Mouse (Mus musculus): ENCODE results near the gene Olfr891. TPM values are rescaled to one million over a fixed set of nuclear protein-coding genes. Genes with fewer than 3 reads are reported as not detected.
"Not testable (repeated sequence)": the region's sequence is repeated elsewhere in the genome, so short reads cannot be mapped to it uniquely, and the experiment has no call there.

Gene Olfr891
- not detected in 2 replicates for polyA plus RNA-seq (2012; ENCODE audit: insufficient read depth, insufficient read length, missing spikeins)

DNA sequence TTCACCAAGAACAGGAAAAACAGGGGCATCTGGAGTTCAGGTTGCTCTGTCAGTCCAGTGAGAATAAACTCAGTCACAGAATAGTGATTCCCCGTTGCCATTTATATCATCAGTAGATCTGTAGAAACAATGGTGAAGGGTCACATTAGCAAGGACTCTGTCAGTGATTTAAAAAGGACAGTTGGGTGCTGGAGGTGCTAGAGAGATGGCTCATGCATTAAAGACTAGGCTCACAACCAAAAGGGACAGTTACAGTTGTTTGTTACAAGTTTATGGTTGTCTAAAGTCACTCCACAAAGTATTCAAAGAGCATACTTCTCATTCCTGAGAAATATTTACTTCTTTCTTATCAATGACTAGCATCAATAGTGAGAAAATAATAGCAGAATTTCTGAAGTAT is at the start of gene Olfr891:
Gene Olfr891, minus strand, starts transcription at position 101 of the 400 bp plus-strand sequence.
- Histone ChIP-seq H3K27ac (ENCODE audit: insufficient read depth, low read depth, low read length) (no peak within 1 kb of the TSS), H3K4me1 (ENCODE audit: control insufficient read depth, insufficient read depth, low read length) (no peaks in the 10 kb centered on the region), H3K4me3 (ENCODE audit: insufficient read depth, low read length) (no peak within 1 kb of the TSS)
- no peak for TF ChIP-seq POLR2A (IDR thresholded peaks at IDR 0.05; ENCODE audit: borderline replicate concordance, low read depth, low read length)
- TF ChIP-seq CTCF (IDR thresholded peaks at IDR 0.05; ENCODE audit: low read depth, low read length) = no peak

DNA sequence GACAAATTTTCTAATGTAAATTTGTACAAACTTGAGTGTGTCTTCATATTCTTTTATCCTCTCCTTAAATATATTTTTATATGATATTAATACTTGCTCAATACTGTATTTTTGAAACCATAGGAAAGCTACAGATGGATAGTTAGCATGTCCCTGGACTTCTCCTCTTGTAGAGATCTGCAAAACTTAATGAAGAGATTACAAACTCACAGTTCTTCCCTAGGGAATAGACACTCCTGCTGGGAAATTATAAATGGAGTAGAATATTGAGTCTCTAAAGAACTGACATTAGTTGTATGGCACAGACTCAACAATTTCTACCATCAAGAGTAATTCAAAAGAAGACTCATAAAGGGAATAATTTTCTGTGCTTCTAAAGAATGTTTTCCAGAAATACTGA is 37.1 kb upstream of the Olfr891 start, which contains the start of gene Olfr894:
Gene Olfr894, plus strand, starts transcription at position 301 of the 400 bp plus-strand sequence.
- Histone ChIP-seq H3K27ac (ENCODE audit: insufficient read depth, low read depth, low read length) (no peak within 1 kb of the TSS), H3K4me3 (ENCODE audit: insufficient read depth, low read length) (no peak within 1 kb of the TSS), H3K4me1 (ENCODE audit: control insufficient read depth, insufficient read depth, low read length) (no peaks in the 10 kb centered on the region)
- no peak for TF ChIP-seq POLR2A (IDR thresholded peaks at IDR 0.05; ENCODE audit: borderline replicate concordance, low read depth, low read length)

DNA sequence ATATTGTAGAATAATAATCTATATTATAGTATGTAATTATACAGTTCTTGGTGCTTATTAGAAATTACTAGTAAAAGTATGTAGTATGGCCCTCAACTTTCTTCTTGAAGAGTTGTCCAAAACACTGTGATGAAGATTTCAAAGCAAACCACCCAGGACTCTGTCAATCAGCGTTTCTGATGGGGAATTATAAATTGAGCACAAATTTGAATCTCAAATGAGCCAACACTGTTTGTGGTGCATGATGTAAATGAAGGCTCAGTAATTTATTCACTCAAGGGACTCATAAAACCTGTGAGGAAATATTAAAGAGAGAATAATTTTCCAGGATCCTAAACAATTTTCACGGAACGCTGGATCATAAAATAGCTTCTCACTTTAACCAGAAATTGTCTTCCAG is 27.4 kb upstream of the Olfr891 start, which contains the start of gene Olfr893:
Gene Olfr893, plus strand, starts transcription at position 301 of the 400 bp plus-strand sequence.
- Histone ChIP-seq H3K4me1 (ENCODE audit: control insufficient read depth, insufficient read depth, low read length) (no peaks in the 10 kb centered on the region), H3K27ac (ENCODE audit: insufficient read depth, low read depth, low read length) (no peak within 1 kb of the TSS), H3K4me3 (ENCODE audit: insufficient read depth, low read length) (no peak within 1 kb of the TSS)
- TF ChIP-seq CTCF (IDR thresholded peaks at IDR 0.05; ENCODE audit: low read depth, low read length) (no peak), POLR2A (IDR thresholded peaks at IDR 0.05; ENCODE audit: borderline replicate concordance, low read depth, low read length) (no peak)

DNA sequence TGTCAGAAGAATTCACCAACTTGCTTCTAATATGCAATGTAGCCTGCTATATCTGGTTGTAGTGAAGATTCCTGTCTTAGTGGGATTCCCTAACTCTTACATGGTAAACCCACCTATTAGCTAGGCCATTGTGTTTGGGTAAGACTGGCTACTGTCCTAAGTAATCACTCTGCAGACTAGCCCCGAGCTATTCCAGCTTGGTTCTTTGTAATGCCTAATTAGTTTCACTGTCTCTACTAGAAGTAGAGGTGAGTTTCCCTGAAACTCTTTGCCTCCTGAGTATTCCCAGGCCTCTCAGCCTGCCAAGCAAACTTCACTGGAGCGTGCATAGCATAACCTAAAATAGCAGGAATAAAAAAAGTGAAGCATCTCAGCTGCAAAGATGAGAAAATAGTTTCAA is 12.3 kb downstream of the Olfr891 start:
- not testable (repeated sequence) for H3K4me1 ChIP-seq (ENCODE audit: control insufficient read depth, insufficient read depth, low read length); H3K4me3 ChIP-seq (ENCODE audit: insufficient read depth, low read length); H3K27ac ChIP-seq (ENCODE audit: insufficient read depth, low read depth, low read length)

DNA sequence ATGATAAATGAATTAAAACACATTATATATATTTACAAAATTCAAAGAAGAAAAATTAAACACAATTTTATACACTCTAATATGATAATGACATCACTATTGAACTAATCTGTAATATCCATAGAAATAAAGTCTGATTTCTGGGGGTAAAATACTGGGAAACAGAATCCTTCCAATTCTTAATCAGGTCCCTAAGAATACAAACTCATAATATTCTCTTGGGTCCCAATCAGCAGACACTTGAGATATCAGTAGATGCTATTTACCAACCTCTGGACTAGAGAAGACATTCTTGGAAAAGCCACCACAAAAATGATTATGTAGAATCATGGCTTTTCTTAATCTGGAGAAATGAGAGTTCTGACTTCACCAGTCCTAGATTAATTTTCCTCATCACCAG is 38.4 kb downstream of the Olfr891 start, which contains the start of gene Olfr890:
Gene Olfr890, plus strand, starts transcription at position 301 of the 400 bp plus-strand sequence.
- Histone ChIP-seq H3K4me3 (ENCODE audit: insufficient read depth, low read length) (no peak within 1 kb of the TSS), H3K27ac (ENCODE audit: insufficient read depth, low read depth, low read length) (no peak within 1 kb of the TSS), H3K4me1 (ENCODE audit: control insufficient read depth, insufficient read depth, low read length) (no peaks in the 10 kb centered on the region)
- TF ChIP-seq POLR2A (IDR thresholded peaks at IDR 0.05; ENCODE audit: borderline replicate concordance, low read depth, low read length) (no peak), CTCF (IDR thresholded peaks at IDR 0.05; ENCODE audit: low read depth, low read length) (no peak)

Other genes with a start within 250 kb of the Olfr891 start
- gene Olfr881, start 189.0 kb downstream of the Olfr891 start, polyA plus RNA-seq (2012; ENCODE audit: insufficient read depth, insufficient read length, missing spikeins) = not detected in 2 replicates
- gene Olfr883, start 155.0 kb downstream of the Olfr891 start, polyA plus RNA-seq (2012; ENCODE audit: insufficient read depth, insufficient read length, missing spikeins) = not detected in 2 replicates
- not detected in 2 replicates for gene Olfr884, start 134.3 kb downstream of the Olfr891 start, polyA plus RNA-seq (2012; ENCODE audit: insufficient read depth, insufficient read length, missing spikeins)
- gene Olfr885, start 119.5 kb downstream of the Olfr891 start, polyA plus RNA-seq (2012; ENCODE audit: insufficient read depth, insufficient read length, missing spikeins) = not detected in 2 replicates
- gene Olfr887, start 96.7 kb downstream of the Olfr891 start, polyA plus RNA-seq (2012; ENCODE audit: insufficient read depth, insufficient read length, missing spikeins) = not detected in 2 replicates
- gene Olfr888, start 72.7 kb downstream of the Olfr891 start, polyA plus RNA-seq (2012; ENCODE audit: insufficient read depth, insufficient read length, missing spikeins) = not detected in 2 replicates
- gene Olfr889, start 65.6 kb downstream of the Olfr891 start, polyA plus RNA-seq (2012; ENCODE audit: insufficient read depth, insufficient read length, missing spikeins) = not detected in 2 replicates
- gene Olfr890, start 38.3 kb downstream of the Olfr891 start, polyA plus RNA-seq (2012; ENCODE audit: insufficient read depth, insufficient read length, missing spikeins) = not detected in 2 replicates
- not detected in 2 replicates for gene Olfr893, start 27.5 kb upstream of the Olfr891 start, polyA plus RNA-seq (2012; ENCODE audit: insufficient read depth, insufficient read length, missing spikeins)
- not detected in 2 replicates for gene Olfr894, start 37.2 kb upstream of the Olfr891 start, polyA plus RNA-seq (2012; ENCODE audit: insufficient read depth, insufficient read length, missing spikeins)
- not detected in 2 replicates for gene Olfr143, start 72.0 kb upstream of the Olfr891 start, polyA plus RNA-seq (2012; ENCODE audit: insufficient read depth, insufficient read length, missing spikeins)
- gene Olfr895, start 87.0 kb upstream of the Olfr891 start, polyA plus RNA-seq (2012; ENCODE audit: insufficient read depth, insufficient read length, missing spikeins) = not detected in 2 replicates
- gene Olfr896-ps1, start 110.3 kb upstream of the Olfr891 start, polyA plus RNA-seq (2012; ENCODE audit: insufficient read depth, insufficient read length, missing spikeins) = not detected in 2 replicates
- not detected in 2 replicates for gene Olfr25, start 148.2 kb upstream of the Olfr891 start, polyA plus RNA-seq (2012; ENCODE audit: insufficient read depth, insufficient read length, missing spikeins)
- gene Olfr898, start 167.6 kb upstream of the Olfr891 start, polyA plus RNA-seq (2012; ENCODE audit: insufficient read depth, insufficient read length, missing spikeins) = not detected in 2 replicates
- not detected in 2 replicates for gene Olfr250, start 186.1 kb upstream of the Olfr891 start, polyA plus RNA-seq (2012; ENCODE audit: insufficient read depth, insufficient read length, missing spikeins)
- not detected in 2 replicates for gene Olfr251, start 196.3 kb upstream of the Olfr891 start, polyA plus RNA-seq (2012; ENCODE audit: insufficient read depth, insufficient read length, missing spikeins)
- not detected in 2 replicates for gene Olfr147, start 220.9 kb upstream of the Olfr891 start, polyA plus RNA-seq (2012; ENCODE audit: insufficient read depth, insufficient read length, missing spikeins)
- not detected in 2 replicates for gene Olfr901, start 248.6 kb upstream of the Olfr891 start, polyA plus RNA-seq (2012; ENCODE audit: insufficient read depth, insufficient read length, missing spikeins)

All from bone marrow macrophage, adult 2 months (primary cell).